Mouse (Mus musculus) Patski (cell line): ENCODE measurements at regions not wholly inside any gene's neighbourhood (a gene's known extent, or its start where the extent isn't known, plus 50 kb on each side); places are given as distances from the start of the nearest gene placed in this dataset.
"Not testable (repeated sequence)": the region's sequence is repeated elsewhere in the genome, so short reads cannot be mapped to it uniquely, and the experiment has no call there.

Experiments used
- ATAC-seq: fragments of 100-300 bp; one replicate; pipeline ENCODE4 v1.8.0; 2021
- CTCF ChIA-PET: fragments of 350-600 bp; sonication (Branson Sonifier 250); formaldehyde crosslinking; loops from one replicate; lab custom pipeline; 2022; ENCODE audit warnings: inconsistent platforms; lab: Charles Lee
- POLR2A ChIA-PET: fragments of 350-600 bp; sonication (Branson Sonifier 250); formaldehyde crosslinking; loops from one replicate; lab custom pipeline; 2022; ENCODE audit warnings: antibody characterized with exemption, inconsistent platforms; lab: Charles Lee
- DNase-seq: peaks from one replicate; pipeline ENCODE4 v3.0.0-alpha.2; 2011; ENCODE audit warnings: low read depth, low spot score
- H3K27me3 ChIP-seq: fragments of 371-371 bp; one replicate; pipeline ENCODE4 v1.5.1; 2021
- CTCF ChIP-seq: fragments of 100-300 bp; IDR thresholded peaks from one replicate; pipeline ENCODE4 v1.5.1; 2021
- in situ Hi-C: fragments of 300-500 bp; cut with MboI; formaldehyde crosslinking; loops from 3 replicates; pipeline ENCODE4 v1.11.1; 2018; ENCODE audit warnings: low pct_unique_long_range_greater_than_20kb, mixed read lengths

- TF ChIP-seq CTCF = no peak
- DNase-seq (no peak), ATAC-seq (no peak)
- in situ Hi-C loops = no loop called here
- ChIA-PET POLR2A (no interaction called here), CTCF (no interaction called here)
- H3K27me3 ChIP-seq = peaks cover 22% of the 10 kb centered on the region
These were observed 232.4 kb upstream of the 1700012A03Rik start for GRCm38 (mm10) chr6:31817640-31818039.

- DNase-seq = no peak
- POLR2A ChIA-PET = no interaction called here
- ATAC-seq = no peak
These were observed 238.2 kb upstream of the 1700012A03Rik start for GRCm38 (mm10) chr6:31811890-31812289.

GRCm38 (mm10) chr6:31810602-31811512 lies 239.2 kb upstream of the 1700012A03Rik start:
- ATAC-seq (no peak), DNase-seq (no peak)
- ChIA-PET CTCF (no interaction called here), POLR2A (no interaction called here)
- in situ Hi-C loops = no loop called here
- no peak for TF ChIP-seq CTCF
- peaks cover 9% of the 10 kb centered on the region for H3K27me3 ChIP-seq

More at GRCm38 (mm10) chr6:31811890-31812289, 238.2 kb upstream of the 1700012A03Rik start:
- CTCF ChIA-PET = no interaction called here
- no peak for TF ChIP-seq CTCF
- peaks cover 9% of the 10 kb centered on the region for H3K27me3 ChIP-seq
- in situ Hi-C loops = no loop called here

GRCm38 (mm10) chr6:31804468-31804867 lies 240.7 kb upstream of the Podxl start:
- POLR2A ChIA-PET, H3K27me3 ChIP-seq, CTCF ChIA-PET, DNase-seq, in situ Hi-C loops, ATAC-seq: not testable (repeated sequence)

GRCm38 (mm10) chr6:31803222-31803621 lies 239.4 kb upstream of the Podxl start:
- POLR2A ChIA-PET = not testable (repeated sequence)

GRCm38 (mm10) chr6:31791547-31791946 lies 227.8 kb upstream of the Podxl start:
- H3K27me3 ChIP-seq = peaks cover 11% of the 10 kb centered on the region
- TF ChIP-seq CTCF = no peak
- ChIA-PET CTCF (no interaction called here), POLR2A (no interaction called here)
- in situ Hi-C loops = no loop called here
- DNase-seq (no peak), ATAC-seq (no peak)

More at GRCm38 (mm10) chr6:31803222-31803621, 239.4 kb upstream of the Podxl start:
- ATAC-seq, DNase-seq, H3K27me3 ChIP-seq, CTCF ChIA-PET, in situ Hi-C loops: not testable (repeated sequence)

- peaks cover 14% of the 10 kb centered on the region for H3K27me3 ChIP-seq
- ATAC-seq (no peak), DNase-seq (no peak)
- ChIA-PET CTCF (no interaction called here), POLR2A (no interaction called here)
- in situ Hi-C loops = no loop called here
- no peak for TF ChIP-seq CTCF
These were observed 227.1 kb upstream of the Podxl start for GRCm38 (mm10) chr6:31790906-31791305.

GRCm38 (mm10) chr6:31776841-31777240 lies 213.1 kb upstream of the Podxl start:
- H3K27me3 ChIP-seq = peaks cover 19% of the 10 kb centered on the region
- ChIA-PET POLR2A (no interaction called here), CTCF (no interaction called here)
- in situ Hi-C loops = no loop called here
- no peak for TF ChIP-seq CTCF
- ATAC-seq = no peak
- no peak for DNase-seq

- ChIA-PET POLR2A (no interaction called here), CTCF (no interaction called here)
- ATAC-seq = no peak
- H3K27me3 ChIP-seq = peaks cover 16% of the 10 kb centered on the region
- DNase-seq = no peak
- TF ChIP-seq CTCF = no peak
- in situ Hi-C loops = no loop called here
These were observed 208.1 kb upstream of the Podxl start for GRCm38 (mm10) chr6:31771916-31772315.

GRCm38 (mm10) chr6:31745589-31745988 lies 181.8 kb upstream of the Podxl start:
- in situ Hi-C loops = no loop called here
- ChIA-PET POLR2A (no interaction called here), CTCF (no interaction called here)
- peaks cover 71% of the 10 kb centered on the region for H3K27me3 ChIP-seq
- ATAC-seq (no peak), DNase-seq (no peak)
- TF ChIP-seq CTCF = no peak

GRCm38 (mm10) chr6:31731391-31731790 lies 167.6 kb upstream of the Podxl start:
- ATAC-seq (no peak), DNase-seq (no peak)
- in situ Hi-C loops = no loop called here
- TF ChIP-seq CTCF = no peak
- ChIA-PET POLR2A (no interaction called here), CTCF (no interaction called here)
- peaks cover 29% of the 10 kb centered on the region for H3K27me3 ChIP-seq
